Mouse (Mus musculus): ENCODE data around the gene Cxcr2. TPM values are rescaled to one million over a fixed set of nuclear protein-coding genes. Genes with fewer than 3 reads are reported as not detected.
A peak's percentile ranks its signal among the peaks of the same experiment; 100 is the strongest.
"Not testable (repeated sequence)": the region's sequence is repeated elsewhere in the genome, so short reads cannot be mapped to it uniquely, and the experiment has no call there.

Gene Cxcr2
- total RNA-seq, 2 experiments from 2014 or later: 0.11 to 0.17 TPM

DNA sequence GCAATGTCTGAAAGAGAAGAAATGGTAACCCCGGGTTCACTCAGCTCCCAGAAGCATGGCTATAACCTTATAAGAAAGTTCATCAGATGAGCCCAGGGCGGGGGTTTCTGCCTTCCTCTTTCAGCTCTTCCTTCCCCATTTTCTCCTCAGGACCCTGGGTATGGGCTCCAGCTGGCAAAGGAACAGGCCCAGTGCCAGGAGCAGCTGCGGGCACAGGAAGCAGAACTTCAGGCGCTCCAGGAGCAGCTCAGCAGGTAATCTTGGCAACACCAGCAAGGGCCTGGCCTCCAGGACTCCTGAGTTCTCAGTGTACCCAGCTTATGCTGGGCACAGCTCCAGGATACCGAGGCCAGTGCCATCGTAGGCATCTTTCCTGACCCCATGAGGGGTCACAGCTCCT is 19.8 kb upstream of the Cxcr2 start:
- peak in 1 of 2 experiments; percentile 17 for DNase-seq (ENCODE audit: low spot score in 2 of 2)
- intact Hi-C loops (cut with DNase I): no loop called here

DNA sequence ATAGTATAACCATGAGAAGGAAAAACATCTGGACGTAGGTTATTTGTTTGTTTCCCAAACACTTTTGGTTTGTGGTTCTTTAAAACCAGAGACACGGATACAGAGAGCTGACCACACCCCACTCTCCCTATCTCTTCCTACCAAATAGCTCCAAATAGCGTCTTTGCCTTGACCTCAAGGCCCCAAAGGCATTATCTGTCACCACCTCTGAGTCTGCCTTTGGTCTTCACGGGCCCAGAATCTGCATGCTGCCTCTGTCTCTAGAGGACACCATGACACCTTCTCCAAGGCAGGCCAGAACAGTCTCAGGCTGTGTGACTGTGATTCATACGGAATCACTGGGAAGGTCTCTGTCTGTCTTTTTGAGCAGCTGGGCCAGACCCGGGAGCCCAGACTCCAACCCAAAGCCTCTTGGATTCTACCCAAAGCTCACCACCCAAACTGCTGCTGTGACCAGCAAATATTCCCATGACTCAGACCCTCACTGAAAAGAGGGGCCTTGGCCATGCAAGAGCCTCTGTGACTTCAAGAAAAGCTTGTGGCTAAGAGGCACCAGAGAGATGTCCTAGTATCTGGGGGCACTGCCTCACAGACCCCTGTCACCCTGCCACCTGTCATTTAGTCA is 18.4 kb upstream of the Cxcr2 start:
- DNase-seq (ENCODE audit: low spot score in 2 of 2): no peak
- intact Hi-C loops (cut with DNase I): no loop called here

DNA sequence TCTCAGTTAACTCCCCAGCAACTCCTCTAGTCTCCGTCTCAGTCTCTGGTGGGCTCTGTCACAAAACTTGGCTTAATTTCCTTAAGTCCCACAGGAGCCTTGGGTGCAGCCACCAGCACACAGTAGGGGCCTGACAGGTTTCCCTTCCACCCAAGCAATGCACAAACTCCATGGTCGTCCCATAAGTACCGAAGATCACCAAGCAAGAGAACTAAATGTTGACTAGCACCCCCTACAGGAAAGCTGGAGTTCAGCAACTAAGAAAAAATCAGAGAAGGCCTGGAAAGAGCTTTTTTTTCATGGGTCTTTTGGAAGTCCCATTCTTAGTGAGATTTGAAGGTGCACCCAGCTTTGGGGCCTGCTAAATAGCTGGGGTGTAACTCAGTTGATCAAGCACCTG is 14.4 kb upstream of the Cxcr2 start:
- intact Hi-C loops (cut with DNase I): no loop called here
- peak in 1 of 2 experiments; percentile 30 for DNase-seq (ENCODE audit: low spot score in 2 of 2)

DNA sequence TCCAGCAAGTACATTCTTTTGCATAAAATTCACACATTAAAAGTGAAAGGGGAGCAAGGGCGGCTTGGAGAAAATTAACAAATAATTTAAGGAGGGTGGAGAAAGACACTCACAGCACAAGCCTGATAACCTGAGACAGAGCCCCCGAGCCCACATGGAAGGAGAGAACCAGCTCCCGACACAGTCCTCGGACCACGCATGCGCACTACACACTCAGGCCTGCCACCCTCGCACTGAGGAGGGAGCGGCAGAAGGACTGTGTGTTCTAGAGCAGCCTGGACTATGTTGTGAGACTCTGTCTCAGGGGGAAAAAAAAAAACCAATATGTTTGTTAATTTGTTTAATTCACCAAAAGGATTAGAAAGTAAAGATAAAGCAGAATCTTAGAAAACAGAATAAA is 12.0 kb upstream of the Cxcr2 start:
- intact Hi-C loops (cut with DNase I): no loop called here
- DNase-seq (ENCODE audit: low spot score in 2 of 2): no peak

- no peak for DNase-seq (ENCODE audit: low spot score in 2 of 2)
- intact Hi-C loops (cut with DNase I): no loop called here
Observed at GRCm38 (mm10) chr1:74149106-74149885, 4.5 kb upstream of the Cxcr2 start.

- intact Hi-C loops (cut with DNase I): no loop called here
- no peak for DNase-seq (ENCODE audit: low spot score in 2 of 2)
Observed at GRCm38 (mm10) chr1:74150101-74150500, 3.7 kb upstream of the Cxcr2 start.

DNA sequence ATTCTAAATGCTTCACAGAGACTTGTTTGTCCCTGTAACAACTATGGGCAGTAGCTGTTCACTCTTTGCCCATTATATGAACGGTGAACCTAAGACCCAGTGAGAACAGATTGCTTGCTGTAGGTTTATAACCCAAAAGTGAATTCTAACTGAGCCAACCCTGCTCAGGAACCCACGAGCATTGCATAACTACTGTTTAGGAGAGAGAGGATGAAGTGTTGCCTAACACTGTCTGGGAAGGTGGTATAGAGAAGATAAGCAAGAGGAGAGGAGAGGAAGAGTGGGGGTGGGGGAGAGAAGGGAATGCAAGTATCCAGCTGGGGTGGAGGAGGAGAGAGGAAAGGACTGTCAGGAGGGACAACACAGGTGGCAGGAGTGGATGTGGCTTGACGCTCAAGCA is 2.7 kb upstream of the Cxcr2 start:
- DNase-seq (ENCODE audit: low spot score in 2 of 2): no peak

GRCm38 (mm10) chr1:74155435-74156012 is 1.7 kb downstream of the Cxcr2 start:
- intact Hi-C loops (cut with DNase I): no loop called here
- DNase-seq (ENCODE audit: low spot score in 2 of 2): no peak

More for the DNA sequence above, 2.7 kb upstream of the Cxcr2 start:
- intact Hi-C loops (cut with DNase I): no loop called here

- intact Hi-C loops (cut with DNase I): no loop called here
- no peak for DNase-seq (ENCODE audit: low spot score in 2 of 2)
Observed at GRCm38 (mm10) chr1:74156381-74156910, 2.7 kb downstream of the Cxcr2 start.

DNA sequence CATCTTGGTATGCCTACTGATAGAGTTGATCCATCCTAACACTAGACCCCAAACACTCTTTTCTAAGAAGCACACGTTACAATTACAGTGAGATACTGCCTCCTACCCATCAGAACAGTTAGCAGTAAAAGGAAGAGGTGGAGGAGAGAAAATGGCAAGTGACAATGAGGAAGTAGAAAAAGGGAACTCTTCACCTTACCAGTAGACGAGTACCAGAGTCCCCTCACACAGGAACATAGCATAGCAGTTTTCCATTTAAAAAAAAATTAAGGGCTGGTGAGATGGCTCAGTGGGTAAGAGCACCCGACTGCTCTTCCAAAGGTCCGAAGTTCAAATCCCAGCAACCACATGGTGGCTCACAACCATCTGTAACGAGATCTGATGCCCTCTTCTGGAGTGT is 5.8 kb downstream of the Cxcr2 start:
- DNase-seq (ENCODE audit: low spot score in 2 of 2); intact Hi-C loops (cut with DNase I): not testable (repeated sequence)

- DNase-seq (ENCODE audit: low spot score in 2 of 2): no peak
- intact Hi-C loops (cut with DNase I): no loop called here
Observed at GRCm38 (mm10) chr1:74160036-74160435, 6.2 kb downstream of the Cxcr2 start.

GRCm38 (mm10) chr1:74167136-74167535 is 13.3 kb downstream of the Cxcr2 start:
- intact Hi-C loops (cut with DNase I): no loop called here
- DNase-seq (ENCODE audit: low spot score in 2 of 2): no peak

GRCm38 (mm10) chr1:74169721-74170120 is 15.9 kb downstream of the Cxcr2 start:
- intact Hi-C loops (cut with DNase I): no loop called here
- DNase-seq (ENCODE audit: low spot score in 2 of 2): no peak

DNA sequence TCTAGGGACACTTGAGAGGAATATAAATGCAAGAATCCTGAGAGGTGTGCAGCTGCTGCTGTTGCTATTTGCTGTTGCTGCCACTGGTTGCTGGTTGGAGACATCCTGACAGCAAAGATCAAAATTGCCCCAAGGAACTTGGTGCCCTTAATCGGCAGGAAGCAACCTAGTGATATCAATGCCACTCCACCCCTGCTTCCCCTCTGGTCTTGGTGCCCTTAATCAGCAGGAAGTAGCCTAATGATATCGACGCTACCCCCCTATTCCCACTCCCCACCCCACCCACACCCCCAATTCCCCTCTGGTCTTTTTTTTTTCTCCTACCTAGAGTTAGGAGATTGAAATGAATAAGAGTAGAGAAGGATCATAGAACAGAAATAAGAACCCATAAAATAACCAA is 18.9 kb downstream of the Cxcr2 start:
- intact Hi-C loops (cut with DNase I): no loop called here
- DNase-seq (ENCODE audit: low spot score in 2 of 2): no peak

GRCm38 (mm10) chr1:74175731-74176130 is 21.9 kb downstream of the Cxcr2 start:
- intact Hi-C loops (cut with DNase I): no loop called here
- DNase-seq (ENCODE audit: low spot score in 2 of 2): no peak

- no peak for DNase-seq (ENCODE audit: low spot score in 2 of 2)
- intact Hi-C loops (cut with DNase I): no loop called here
Observed at GRCm38 (mm10) chr1:74178618-74179017, 24.8 kb downstream of the Cxcr2 start.

GRCm38 (mm10) chr1:74179624-74180408 is 26.0 kb downstream of the Cxcr2 start:
- no peak for DNase-seq (ENCODE audit: low spot score in 2 of 2)
- intact Hi-C loops (cut with DNase I): no loop called here

- intact Hi-C loops (cut with DNase I): no loop called here
Observed at GRCm38 (mm10) chr1:74181462-74181861, 27.7 kb downstream of the Cxcr2 start.

DNA sequence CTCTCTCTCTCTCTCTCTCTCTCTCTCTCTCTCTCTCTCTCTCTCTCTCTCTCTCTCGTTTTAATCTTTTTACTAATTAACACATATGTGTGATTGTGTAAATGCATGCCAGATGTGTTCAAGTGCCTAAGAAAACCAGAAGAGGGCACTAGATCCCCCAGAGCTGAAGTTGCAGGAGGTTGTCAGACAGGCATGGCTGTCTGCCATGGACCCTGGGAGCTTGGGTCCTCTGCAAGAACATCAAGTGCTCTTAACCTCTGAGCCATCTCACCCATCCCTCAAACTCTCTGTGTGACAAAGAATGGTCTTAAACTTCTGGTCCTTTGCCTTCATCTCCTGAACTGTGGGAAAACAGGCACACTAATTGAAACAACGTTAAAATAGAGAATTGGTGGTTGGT is 29.2 kb downstream of the Cxcr2 start:
- intact Hi-C loops (cut with DNase I): no loop called here
- no peak for DNase-seq (ENCODE audit: low spot score in 2 of 2)

More at GRCm38 (mm10) chr1:74181462-74181861, 27.7 kb downstream of the Cxcr2 start:
- no peak for DNase-seq (ENCODE audit: low spot score in 2 of 2)

DNA sequence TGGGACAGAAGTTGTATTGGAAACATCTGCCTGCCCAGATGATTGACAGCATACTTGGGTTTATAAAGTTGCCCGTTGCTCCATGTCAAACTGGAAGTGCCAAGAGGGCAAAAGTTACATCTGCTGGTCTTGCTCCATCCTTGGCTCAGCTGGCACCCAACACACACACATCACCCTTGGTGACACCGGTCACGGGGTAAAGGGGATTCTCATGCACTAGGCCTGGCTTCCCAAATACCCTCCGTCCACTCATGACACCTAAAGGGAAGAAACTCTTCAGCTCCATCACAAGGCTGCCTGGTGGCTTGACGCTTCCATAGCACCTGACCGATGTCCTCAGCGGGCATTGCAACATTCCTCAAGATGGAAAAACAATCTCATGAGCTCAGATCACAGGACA is 36.7 kb downstream of the Cxcr2 start:
- intact Hi-C loops (cut with DNase I): no loop called here
- no peak for DNase-seq (ENCODE audit: low spot score in 2 of 2)
